Mouse (Mus musculus) layer of hippocampus, postnatal 25 days (tissue): ENCODE data around the gene Clec2i. TPM values are rescaled to one million over a fixed set of nuclear protein-coding genes. Genes with fewer than 3 reads are reported as not detected.
A peak's percentile ranks its signal among the peaks of the same experiment; 100 is the strongest.
"Not testable (repeated sequence)": the region's sequence is repeated elsewhere in the genome, so short reads cannot be mapped to it uniquely, and the experiment has no call there.

Source experiments
- DNase-seq, 2 experiments: peaks; one replicate each; pipeline ENCODE4 v3.0.0; 2022; ENCODE audit warnings: mixed read lengths in 2 of 2, low spot score in 1 of 2; ENCODE audit errors: extremely low spot score in 1 of 2
- total RNA-seq, 2 experiments: library from RNA; stranded (reverse); gene quantifications; 2 replicates each; pipeline ENCODE4 v1.2.3; 2021

Gene Clec2i
- total RNA-seq, result not detected

DNA sequence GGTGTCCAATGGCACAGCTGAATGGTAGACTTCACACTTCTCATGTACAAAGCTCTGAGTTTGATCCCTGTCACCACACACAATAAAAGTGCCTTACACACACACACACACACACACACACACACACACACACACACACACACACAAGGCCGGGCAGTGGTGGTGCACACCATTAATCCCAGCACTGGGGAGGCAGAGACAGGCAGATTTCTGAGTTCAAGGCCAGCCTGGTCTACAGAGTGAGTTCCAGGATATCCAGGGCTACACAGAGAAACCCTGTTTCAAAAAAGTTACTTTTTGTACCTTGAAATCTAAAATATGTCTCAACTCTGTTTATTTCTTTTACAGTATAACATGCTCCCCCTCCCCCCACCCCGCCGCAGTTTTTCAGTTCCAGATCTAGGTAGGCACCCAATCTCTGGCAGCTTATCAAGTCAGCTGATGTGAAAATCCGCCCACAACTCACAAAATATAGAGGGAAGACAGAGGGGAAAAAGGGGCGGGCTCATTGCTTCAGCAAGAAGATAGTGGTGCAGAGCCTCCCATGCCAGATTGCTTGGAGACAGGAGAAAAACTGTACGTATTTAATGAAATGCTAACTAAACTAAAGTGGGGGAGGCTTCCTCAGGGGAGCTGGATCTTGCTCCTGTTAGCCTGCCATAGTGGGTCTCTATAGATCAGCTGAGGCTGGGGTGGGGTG is at the start of gene Clec2i:
Clec2i (plus strand) TSS at position 498 of the 700 bp plus-strand sequence.
- DNase-seq, result not testable (repeated sequence)

DNA sequence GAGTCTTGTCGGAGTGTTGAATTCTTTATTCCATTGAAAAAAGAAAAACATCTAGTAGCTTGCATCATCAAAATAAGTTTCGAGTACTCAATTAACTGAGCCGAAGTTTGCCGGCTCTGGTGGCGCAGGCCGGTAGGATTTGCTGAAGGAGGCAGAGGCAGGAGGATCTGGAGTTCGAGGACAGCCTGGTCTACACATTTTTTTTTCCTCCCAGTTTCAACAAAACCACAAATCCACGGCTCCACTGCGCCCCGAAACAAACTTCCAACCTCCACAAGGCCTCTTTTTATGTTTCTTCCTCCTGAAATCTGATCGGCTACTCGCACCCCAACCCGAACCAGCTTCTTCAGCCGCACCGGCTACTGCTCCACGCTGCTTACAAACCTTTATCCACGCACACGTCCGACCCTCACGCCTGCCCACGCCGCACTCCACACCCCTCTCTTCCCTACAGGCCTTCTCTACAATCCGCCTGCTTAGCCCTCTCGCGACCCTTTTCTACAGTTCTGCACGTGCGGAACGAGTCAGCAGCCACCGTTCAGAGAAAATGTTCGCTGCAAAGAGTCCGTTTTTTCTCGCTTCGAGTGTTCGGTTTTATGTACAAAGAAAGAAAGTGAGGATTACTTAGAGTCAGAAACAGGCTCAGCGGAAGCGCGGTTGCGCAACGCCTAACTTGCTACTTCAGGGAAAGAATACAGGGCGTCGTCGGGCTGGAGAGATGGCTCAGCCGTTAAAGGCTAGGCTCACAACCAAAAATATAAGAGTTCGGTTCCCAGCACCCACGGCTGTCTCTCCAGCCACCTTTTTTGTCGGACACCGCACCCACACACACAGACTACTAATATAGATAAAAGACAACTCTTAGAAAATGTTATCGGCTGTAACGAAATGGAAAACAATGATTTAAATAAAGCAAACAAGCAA is 48.8 kb upstream of the Clec2i start:
- DNase-seq, result peak; percentile 91 to 93

DNA sequence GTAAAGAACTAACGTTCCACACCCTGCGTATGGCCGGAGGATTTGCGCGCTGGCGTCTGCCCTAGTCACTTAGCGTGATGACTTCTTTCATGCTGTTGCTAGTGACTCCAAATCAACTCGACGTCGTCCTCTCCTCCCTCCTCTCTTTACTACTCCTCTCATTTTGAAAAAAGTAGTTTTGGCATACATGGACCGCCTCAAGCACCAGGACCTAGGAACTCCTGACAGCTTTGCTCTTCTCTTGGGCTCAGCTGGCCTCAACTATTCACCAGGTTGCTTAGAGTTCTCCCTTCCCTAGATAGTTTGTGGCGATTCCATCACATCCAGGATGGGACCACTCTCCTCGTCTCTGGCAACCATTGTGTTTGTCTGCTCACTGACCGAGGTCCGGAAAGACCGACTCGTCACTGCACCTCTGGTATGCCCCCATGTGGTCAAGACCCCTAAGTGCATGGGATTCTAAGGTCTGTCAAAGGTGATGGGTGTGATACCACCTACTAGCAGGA is 48.1 kb upstream of the Clec2i start:
- DNase-seq, result peak; percentile 43 to 62

DNA sequence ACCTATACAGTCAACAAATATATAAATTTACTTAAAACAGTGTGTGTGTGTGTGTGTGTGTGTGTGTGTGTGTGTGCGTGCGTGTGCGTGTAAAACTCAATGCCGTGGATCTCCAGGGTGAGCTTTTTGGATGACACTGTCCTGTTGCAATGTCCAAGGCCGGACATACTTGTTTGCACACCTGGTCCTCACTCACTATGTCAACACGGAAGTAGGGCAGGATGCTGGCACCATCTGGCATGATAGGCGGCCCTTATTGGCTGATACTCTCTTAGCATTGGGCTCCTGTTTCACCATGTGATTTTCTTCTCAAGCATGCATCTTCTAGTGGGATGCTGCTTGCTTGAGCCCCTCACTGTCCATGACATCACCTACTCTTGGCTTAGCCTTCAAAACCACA is 47.5 kb upstream of the Clec2i start:
- no peak for DNase-seq

DNA sequence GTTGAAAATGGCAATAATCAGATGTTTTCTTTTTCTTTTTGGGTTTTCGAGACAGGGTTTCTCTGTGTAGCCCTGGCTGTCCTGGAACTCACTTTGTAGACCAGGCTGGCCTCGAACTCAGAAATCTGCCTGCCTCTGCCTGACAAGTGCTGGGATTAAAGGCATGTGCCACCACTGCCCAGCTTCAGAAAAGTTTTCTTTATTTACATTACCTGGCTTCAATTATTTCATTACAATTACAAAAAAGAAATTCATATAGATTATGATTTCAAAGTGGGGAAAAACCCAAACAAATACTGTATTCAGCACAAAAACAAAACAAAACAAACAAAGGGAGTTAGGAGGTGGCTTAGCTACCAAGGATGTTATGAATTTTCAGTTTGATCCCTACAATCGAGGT is 46.7 kb upstream of the Clec2i start:
- DNase-seq, result not testable (repeated sequence)

DNA sequence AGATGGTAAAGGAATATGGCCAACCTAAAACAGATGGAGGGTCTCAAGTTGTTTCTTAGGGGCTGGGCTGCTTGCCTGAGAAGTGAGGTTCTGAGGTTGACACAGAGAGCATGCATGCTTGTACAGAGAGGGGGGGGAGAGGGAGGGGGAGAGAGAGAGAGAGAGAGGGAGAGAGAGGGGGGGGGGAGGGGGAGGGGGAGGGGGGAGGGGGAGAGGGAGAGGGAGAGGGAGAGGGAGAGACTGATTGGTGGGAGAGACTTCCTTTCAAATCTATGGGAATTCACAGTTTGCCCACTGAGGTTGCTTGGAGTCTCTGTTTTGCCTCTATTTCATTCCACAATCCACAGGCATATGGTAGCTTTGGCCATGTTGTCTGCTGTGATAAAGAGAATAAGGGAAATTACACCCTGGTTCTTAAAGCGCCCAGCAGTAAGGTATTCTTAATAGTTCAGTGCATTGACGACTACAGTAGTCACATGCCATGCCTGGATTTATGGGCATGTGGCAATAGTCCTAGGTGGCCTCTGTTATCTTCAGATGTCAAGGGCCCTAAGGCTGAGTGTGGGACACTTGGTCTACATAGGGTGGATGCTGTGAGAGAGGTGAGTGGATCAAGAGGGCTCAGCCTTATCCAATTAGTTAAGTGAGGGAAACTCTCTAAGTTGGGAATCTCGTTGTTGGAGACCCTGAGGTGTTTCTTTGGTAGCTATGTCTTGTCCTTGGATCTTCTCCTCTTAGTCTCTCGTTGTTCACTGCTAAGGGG is 45.9 kb upstream of the Clec2i start:
- no peak for DNase-seq

DNA sequence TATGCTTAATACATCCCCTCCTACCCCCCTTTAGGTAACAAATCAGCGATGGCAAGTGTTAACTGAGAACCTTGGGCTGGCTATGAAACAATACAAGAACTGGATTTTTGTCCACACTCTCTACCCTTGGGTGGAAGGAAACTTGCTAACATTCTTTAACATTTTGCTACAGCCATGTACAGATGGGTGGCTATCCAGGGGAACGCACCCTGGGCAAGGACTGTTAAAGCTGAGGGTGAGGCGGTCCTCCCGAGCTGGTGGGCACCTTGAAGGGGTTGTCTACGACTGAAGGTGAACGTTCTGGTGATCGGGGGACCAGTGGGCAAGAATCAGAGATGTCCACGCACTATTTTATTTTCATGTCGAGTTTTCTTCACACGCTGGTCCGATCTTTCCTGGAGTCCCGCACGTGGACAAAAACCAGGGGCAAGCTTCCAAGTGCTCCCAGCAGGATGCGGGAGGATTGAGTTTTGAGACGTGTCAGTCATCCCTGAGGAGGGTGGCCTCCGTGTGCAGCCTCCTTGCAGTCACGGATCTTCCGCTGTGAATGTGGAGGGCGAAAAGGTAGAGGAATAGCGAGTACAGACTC is 44.9 kb upstream of the Clec2i start:
- DNase-seq, result no peak

DNA sequence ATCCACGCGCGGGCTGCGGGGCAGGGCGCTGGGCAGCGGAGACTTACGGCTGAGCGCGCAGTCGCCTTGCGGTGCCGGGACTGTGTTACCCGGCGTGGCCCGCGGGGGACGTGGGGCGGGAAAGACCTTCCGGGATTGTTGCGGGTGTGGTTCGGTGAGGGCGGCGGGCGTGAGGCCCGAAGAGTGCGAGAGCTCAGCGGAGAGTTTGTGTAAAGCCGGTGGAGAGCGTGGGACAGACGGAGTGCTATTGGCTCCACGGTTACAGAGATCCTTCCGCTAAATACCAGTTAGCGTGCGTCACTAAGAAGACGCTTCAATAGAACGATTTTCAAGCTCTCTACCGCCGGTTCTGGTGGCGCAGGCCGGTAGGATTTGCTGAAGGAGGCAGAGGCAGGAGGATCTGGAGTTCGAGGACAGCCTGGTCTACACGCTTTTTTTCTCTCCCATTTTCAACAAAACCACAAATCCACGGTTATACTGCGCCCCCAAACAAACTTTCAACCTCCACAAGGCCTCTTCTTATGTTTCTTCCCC is 44.4 kb upstream of the Clec2i start:
- DNase-seq, result peak; percentile 94 to 96

DNA sequence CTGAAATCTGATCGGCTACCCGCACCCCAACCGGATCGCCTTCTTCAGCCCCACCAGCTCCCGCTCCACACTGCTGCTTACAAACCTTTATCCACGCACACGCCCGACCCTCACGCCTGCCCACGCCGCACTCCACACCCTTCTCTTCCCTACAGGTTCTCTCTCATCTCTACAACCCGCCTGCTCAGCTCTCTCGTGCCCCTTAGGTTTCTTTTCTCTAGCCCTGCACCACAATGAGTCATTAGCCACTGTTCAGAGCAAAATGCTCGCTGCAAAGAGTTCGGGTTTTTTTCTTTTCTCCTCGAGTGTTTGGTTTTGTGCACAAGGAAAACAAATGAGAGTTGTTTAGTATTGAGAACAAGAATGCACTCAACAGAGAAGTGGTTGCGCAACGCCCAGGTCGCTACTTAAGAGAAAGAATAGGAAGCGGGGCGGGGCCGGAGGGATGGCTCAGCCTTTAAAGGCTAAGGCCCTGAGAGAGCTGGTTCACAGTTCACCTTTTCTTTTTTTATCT is 43.9 kb upstream of the Clec2i start:
- peak in 1 of 2 experiments; percentile 41 for DNase-seq

DNA sequence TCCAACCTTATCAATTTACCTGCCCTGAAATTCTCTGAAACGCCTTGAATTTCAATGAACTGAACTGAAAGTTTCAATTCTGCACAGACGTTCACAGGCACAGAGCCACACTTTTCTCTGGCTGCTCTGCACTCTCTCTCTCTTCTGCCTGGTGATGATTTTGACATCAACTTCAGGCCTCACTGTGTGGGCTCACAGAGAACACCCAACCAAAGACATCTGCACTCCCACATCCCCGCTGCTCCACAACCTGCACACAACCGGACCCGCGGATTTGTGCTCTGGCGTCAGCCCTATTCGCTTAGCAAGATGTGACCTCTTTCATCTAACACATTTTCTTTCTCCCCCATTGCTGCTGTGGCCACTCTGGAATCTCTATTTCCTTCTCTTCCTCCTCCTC is 43.3 kb upstream of the Clec2i start:
- DNase-seq, result peak in 1 of 2 experiments; percentile 24

DNA sequence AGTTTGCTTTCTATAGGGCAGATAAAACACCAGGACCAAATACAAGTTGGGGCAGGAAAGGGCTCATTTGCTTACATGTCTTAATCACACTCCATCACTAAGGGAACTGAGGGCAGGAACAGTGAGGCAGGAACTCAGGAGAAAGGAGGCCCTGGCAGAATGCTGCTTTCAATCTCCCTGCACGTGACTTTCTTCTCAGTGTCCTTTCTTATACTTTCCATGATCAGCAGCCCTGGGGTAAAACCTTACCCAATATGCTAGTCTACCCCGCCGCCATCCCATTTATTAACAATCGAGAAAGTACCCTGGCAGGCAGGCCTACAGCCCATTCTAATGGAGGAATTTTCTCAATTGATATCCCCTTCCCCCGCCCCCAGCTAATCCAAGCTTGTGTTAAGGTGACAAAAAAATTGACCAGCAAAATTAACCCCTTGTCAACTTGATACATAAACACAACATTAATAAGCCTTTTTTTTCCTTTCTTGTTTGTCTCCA is 42.8 kb upstream of the Clec2i start:
- no peak for DNase-seq

DNA sequence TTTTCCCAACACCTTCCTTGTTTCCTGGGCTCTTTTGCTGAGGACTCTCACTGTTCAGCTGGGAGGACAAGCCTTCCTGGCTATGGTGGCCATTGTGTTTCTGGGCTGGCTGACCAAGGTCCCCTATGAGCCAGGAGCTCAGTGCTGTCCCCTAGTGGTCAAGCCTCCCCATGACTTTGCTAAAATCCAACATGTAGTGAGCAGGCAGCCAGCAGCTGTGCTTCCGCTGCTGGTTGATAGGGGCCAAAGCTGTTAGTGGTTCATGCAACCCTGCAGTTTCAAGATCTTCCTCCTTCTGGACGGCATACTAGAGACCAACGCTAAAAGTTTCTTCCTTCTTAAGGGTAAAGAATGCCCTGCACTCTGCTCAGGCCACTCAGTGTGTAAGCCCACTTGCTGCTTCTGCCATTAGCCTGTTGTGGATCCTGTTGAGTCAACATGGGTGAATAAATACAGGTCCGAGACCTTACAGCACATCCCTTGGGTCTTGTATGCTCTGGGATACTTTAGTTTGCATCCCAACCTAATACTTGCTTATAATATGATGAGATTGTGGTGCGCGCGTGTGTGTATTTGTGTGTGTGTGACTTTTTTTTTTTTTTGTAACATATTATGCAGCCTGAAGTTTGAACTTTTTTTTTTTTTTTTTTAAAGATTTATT is 41.9 kb upstream of the Clec2i start:
- peak; percentile 59 to 83 for DNase-seq

DNA sequence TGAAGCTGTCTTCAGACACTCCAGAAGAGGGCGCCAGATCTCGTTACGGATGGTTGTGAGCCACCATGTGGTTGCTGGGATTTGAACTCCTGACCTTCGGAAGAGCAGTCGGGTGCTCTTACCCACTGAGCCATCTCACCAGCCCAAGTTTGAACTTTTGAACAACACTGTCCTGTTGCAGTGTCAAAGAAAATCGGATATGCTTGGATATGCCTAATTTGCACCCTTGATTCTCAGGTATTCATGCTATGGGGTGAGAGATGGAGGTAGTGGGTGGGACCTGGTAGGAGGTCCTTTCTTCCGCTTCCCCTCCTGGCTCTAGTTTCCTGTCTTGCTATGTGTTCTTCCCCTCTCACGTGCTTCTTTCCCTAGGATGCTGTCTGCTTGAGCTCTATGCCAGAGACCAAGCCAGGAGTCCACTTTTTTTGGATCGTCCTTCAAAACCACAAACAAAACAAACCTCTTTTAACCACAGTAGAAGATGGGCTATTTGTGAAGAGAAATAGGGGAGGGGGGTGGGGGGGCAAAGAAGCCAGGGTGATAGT is 41.3 kb upstream of the Clec2i start:
- DNase-seq, result no peak

DNA sequence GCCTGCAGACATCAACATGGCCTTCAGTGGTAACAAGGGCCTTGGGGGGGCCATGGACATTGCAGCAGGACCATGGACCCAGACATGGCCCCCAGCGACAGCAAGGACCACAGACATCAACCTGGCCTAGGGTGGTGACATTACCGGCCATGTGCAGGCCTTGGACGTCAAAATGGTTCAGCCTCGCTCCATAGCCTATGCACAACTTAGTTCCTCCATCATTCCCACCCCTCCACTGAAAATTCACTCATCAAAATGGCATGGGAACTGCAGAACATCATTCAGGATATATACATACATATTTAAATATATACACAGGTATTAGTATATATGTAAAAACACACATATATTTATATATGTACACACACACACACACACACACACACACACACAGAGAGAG is 40.0 kb upstream of the Clec2i start:
- no peak for DNase-seq

DNA sequence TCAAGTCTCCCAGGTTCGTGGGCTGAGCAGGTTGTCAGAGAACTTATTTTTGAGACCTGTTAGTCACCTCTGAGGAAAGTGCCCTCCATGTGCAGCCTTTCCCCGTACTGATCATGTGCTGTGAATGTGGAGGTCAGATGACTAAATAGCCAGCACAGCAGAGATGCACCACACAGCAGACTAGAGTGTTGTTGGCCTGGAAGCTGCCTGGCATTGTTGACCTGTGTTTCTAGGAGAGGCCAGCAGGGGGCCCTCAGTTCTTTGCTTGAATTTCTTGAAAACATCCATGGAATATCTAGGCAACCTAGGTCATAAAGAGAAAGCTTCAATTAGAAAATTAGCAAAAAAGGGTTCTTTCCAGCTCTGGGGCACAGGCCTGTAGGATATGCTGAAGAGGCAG is 37.5 kb upstream of the Clec2i start:
- DNase-seq, result peak in 1 of 2 experiments; percentile 59

DNA sequence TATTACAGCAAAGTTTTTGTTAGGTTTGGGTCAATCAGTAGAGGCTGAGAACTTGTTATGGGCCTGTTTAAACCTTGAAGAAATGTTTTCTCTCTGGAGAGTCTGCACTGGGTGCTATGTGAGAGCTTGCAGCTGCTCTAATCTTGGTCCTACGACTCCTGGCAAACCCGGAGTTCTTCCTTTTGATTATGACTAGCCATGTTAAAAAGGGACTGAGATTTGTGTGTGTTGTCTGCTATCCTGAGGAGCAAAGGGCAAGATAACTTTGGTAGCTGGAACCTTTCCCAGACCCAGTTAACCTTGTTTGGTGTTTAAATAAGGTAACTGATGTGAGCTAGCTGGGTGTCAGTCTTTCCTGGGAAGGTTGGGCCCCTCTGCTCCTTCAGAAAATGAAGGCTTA is 36.7 kb upstream of the Clec2i start:
- DNase-seq, result no peak

DNA sequence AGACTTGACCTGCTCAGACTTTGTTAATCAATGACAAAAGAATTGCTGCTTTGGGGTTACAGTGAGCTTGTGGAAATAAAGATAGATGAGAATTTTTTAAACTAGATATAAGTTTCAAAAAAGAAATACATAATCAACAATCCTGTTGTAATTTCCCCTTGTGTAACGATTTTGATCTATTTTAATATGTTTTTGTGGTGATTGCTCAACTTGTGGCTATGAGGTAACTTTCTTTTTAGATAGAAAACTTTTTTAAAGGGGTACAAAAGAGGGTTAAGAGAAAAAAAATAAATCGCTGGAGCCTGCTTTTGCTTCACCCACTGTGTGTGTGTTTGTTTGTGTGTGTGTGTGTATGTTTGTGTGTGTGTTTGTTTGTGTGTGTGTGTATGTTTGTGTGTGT is 36.2 kb upstream of the Clec2i start:
- no peak for DNase-seq

DNA sequence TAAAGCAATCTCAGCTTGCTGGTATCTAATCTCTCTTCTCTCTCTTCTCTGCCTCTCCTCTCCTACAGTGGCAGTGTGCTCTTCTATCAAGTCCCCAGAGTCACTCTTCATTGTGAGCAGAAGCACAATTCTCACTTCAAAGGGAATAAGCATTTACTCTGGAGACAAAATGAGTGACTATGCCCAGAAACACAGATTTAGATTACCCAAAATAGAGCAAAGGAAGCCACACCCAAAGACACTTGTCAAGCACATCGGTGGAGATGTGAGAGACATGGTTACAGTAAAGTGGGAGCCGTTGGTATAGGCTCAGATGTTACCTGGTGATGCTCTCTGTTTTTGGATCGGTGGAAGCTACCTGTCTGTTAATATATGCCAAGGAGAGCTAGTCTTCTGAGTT is 34.6 kb upstream of the Clec2i start:
- DNase-seq, result no peak
